Mouse (Mus musculus): ENCODE results near the gene Pde1c.
"Not testable (repeated sequence)": the region's sequence is repeated elsewhere in the genome, so short reads cannot be mapped to it uniquely, and the experiment has no call there.

The Pde1c gene

GRCm38 (mm10) chr6:56568470-56569372 lies at the start of gene Pde1c:
Gene Pde1c (minus strand): TSS chr6:56569103.
- no peak for DNase-seq (ENCODE audit: low read depth, low spot score)

GRCm38 (mm10) chr6:56616982-56617613 lies 48.2 kb upstream of the Pde1c start:
- no peak for DNase-seq (ENCODE audit: low read depth, low spot score)

GRCm38 (mm10) chr6:56616228-56616981 lies 47.5 kb upstream of the Pde1c start:
- DNase-seq (ENCODE audit: low read depth, low spot score), result no peak

- not testable (repeated sequence) for DNase-seq (ENCODE audit: low read depth, low spot score)
These were observed 40.6 kb upstream of the Pde1c start for GRCm38 (mm10) chr6:56609529-56609928.

- peak; percentile 29 for DNase-seq (ENCODE audit: low read depth, low spot score)
These were observed 39.4 kb upstream of the Pde1c start for GRCm38 (mm10) chr6:56608277-56608676.

- no peak for DNase-seq (ENCODE audit: low read depth, low spot score)
These were observed 10.7 kb upstream of the Pde1c start for GRCm38 (mm10) chr6:56579568-56579967.

- DNase-seq (ENCODE audit: low read depth, low spot score), result no peak
These were observed 8.0 kb downstream of the Pde1c start for GRCm38 (mm10) chr6:56560891-56561290.

GRCm38 (mm10) chr6:56560474-56560888 lies 8.4 kb downstream of the Pde1c start:
- DNase-seq (ENCODE audit: low read depth, low spot score), result no peak

GRCm38 (mm10) chr6:56558711-56559110 lies 10.2 kb downstream of the Pde1c start:
- no peak for DNase-seq (ENCODE audit: low read depth, low spot score)

- no peak for DNase-seq (ENCODE audit: low read depth, low spot score)
These were observed 13.1 kb downstream of the Pde1c start for GRCm38 (mm10) chr6:56555848-56556247.

- no peak for DNase-seq (ENCODE audit: low read depth, low spot score)
These were observed 13.5 kb downstream of the Pde1c start for GRCm38 (mm10) chr6:56555382-56555781.

GRCm38 (mm10) chr6:56551022-56551421 lies 17.9 kb downstream of the Pde1c start:
- DNase-seq (ENCODE audit: low read depth, low spot score), result no peak

- DNase-seq (ENCODE audit: low read depth, low spot score), result no peak
These were observed 28.7 kb downstream of the Pde1c start for GRCm38 (mm10) chr6:56540247-56540646.

- DNase-seq (ENCODE audit: low read depth, low spot score), result no peak
These were observed 34.2 kb downstream of the Pde1c start for GRCm38 (mm10) chr6:56534653-56535052.

- DNase-seq (ENCODE audit: low read depth, low spot score), result no peak
These were observed 36.6 kb downstream of the Pde1c start for GRCm38 (mm10) chr6:56532257-56532656.

- DNase-seq (ENCODE audit: low read depth, low spot score), result no peak
These were observed 44.7 kb downstream of the Pde1c start for GRCm38 (mm10) chr6:56523938-56524866.

- DNase-seq (ENCODE audit: low read depth, low spot score), result no peak
These were observed 79.7 kb downstream of the Pde1c start for GRCm38 (mm10) chr6:56489161-56489560.

GRCm38 (mm10) chr6:56485078-56485477 lies 83.8 kb downstream of the Pde1c start:
- no peak for DNase-seq (ENCODE audit: low read depth, low spot score)

- peak; percentile 28 for DNase-seq (ENCODE audit: low read depth, low spot score)
These were observed 87.9 kb downstream of the Pde1c start for GRCm38 (mm10) chr6:56480914-56481482.

- DNase-seq (ENCODE audit: low read depth, low spot score), result no peak
These were observed 92.3 kb downstream of the Pde1c start for GRCm38 (mm10) chr6:56476581-56476980.

- DNase-seq (ENCODE audit: low read depth, low spot score), result no peak
These were observed 110.8 kb downstream of the Pde1c start for GRCm38 (mm10) chr6:56458098-56458497.

Data from c-Kit-negative CD71-positive TER-119-positive erythroid progenitor cells, embryonic 14.5 days (primary cell).